Mouse (Mus musculus): Measurements from ENCODE around the gene Gm43517.

DNA sequence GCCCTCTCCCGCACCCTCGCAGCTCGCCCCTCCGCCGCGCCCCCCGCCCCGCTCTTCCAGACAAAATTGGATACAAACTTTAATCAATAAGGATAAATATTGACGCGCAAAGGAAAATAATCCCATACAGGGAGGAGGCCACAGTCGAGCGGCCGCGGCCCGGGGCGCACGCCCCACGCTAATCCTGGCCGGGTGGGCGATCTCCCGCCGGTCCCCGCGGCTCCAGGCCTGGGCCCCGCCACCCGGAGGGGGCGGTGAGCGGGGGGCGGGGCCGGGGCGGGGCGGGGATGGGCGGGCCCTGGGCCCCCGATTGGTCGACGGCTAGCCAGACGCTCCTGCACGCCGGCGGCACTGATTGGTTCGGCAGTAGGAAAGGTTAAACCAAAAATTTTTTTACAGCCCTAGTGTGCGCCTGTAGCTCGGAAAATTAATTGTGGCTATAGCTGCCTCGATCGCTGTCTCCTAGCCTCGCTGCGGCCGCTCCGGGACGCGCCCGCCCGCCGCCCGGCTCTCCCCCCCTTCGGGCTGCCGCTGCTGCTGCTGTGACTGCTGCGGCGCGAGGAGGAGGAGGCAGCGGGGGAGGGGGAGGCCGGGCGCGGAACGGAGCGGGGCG is 1.3 kb upstream of the Gm43517 start:
- TF ChIP-seq POLR2A (IDR thresholded peaks at IDR 0.05; ENCODE audit: extremely low read depth, insufficient read depth, low read length) (no peak), CTCF (IDR thresholded peaks at IDR 0.05; ENCODE audit: low read depth, low read length) (no peak)

Measured in liver, adult 2 months (tissue).